Mouse (Mus musculus): ENCODE results near the gene Flt3l. TPM values are rescaled to one million over a fixed set of nuclear protein-coding genes. Genes with fewer than 3 reads are reported as not detected.
"Not testable (repeated sequence)": the region's sequence is repeated elsewhere in the genome, so short reads cannot be mapped to it uniquely, and the experiment has no call there.

Gene Flt3l
- polyA plus RNA-seq, 1 experiment from 2014 or later: 2.3 TPM

- H3K4me1 ChIP-seq (ENCODE audit: insufficient read depth): no peaks in the 10 kb centered on the region
- H3K27me3 ChIP-seq (ENCODE audit: insufficient read depth, low read length): peaks cover 68% of the 10 kb centered on the region
- H3K4me3 ChIP-seq (ENCODE audit: low read depth, low read length): no peak overlapping the region
- no peak overlapping the region for H3K27ac ChIP-seq (ENCODE audit: low read depth)
- WGBS (ENCODE audit: insufficient replicate concordance): 6% methylated on average over 29 of the region's 29 CpGs
- DNase-seq (no peak), ATAC-seq (no peak)
- no peak for TF ChIP-seq EP300 (IDR thresholded peaks at IDR 0.05; ENCODE audit: low read depth)
- TF ChIP-seq CTCF (IDR thresholded peaks at IDR 0.05; ENCODE audit: low read depth): no peak
- peaks cover 10% of the 10 kb centered on the region for H3K9me3 ChIP-seq (ENCODE audit: low read length)
- H3K4me2 ChIP-seq (ENCODE audit: low read depth, low read length): no peak overlapping the region
- H3K36me3 ChIP-seq (replicated peaks; ENCODE audit: insufficient read depth, low read length): no peaks in the 10 kb centered on the region
- no peak overlapping the region for H3K9ac ChIP-seq (replicated peaks)
These were observed 38.5 kb upstream of the Flt3l start for GRCm38 (mm10) chr7:45174567-45175280.

DNA sequence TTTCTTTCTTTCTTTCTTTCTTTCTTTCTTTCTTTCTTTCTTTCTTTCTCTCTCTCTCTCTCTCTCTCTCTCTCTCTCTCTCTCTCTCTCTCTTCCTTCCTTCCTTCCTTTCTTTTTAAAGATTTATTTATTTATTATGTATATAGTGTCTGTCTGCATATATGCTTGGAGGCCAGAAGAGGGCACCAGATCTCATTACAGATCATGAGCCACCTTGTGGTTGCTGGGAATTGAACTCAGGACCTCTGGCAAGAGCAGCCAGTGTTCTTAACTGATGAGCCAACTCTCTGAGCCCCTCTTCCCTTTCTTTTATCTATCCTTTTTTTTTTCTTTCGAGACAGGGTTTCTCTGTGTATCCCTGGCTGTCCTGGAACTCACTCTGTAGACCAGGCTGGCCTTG is 37.5 kb upstream of the Flt3l start:
- TF ChIP-seq CTCF (IDR thresholded peaks at IDR 0.05; ENCODE audit: low read depth): peak; percentile 59
- not testable (repeated sequence) for ATAC-seq; H3K27ac ChIP-seq (ENCODE audit: low read depth); H3K4me3 ChIP-seq (ENCODE audit: low read depth, low read length); DNase-seq; H3K9ac ChIP-seq (replicated peaks); H3K4me2 ChIP-seq (ENCODE audit: low read depth, low read length); H3K36me3 ChIP-seq (replicated peaks; ENCODE audit: insufficient read depth, low read length); H3K4me1 ChIP-seq (ENCODE audit: insufficient read depth)
- WGBS (ENCODE audit: insufficient replicate concordance): 47% methylated on average over 1 of the region's 1 CpGs
- Histone ChIP-seq H3K27me3 (ENCODE audit: insufficient read depth, low read length) (peaks cover 68% of the 10 kb centered on the region), H3K9me3 (ENCODE audit: low read length) (peaks cover 19% of the 10 kb centered on the region)

GRCm38 (mm10) chr7:45172974-45173373 is 36.7 kb upstream of the Flt3l start:
- Histone ChIP-seq H3K27ac (ENCODE audit: low read depth) (no peak overlapping the region), H3K36me3 (replicated peaks; ENCODE audit: insufficient read depth, low read length) (no peaks in the 10 kb centered on the region), H3K9me3 (ENCODE audit: low read length) (peaks cover 24% of the 10 kb centered on the region), H3K9ac (replicated peaks) (no peak overlapping the region), H3K4me1 (ENCODE audit: insufficient read depth) (no peaks in the 10 kb centered on the region), H3K4me3 (ENCODE audit: low read depth, low read length) (no peak overlapping the region), H3K4me2 (ENCODE audit: low read depth, low read length) (no peak overlapping the region), H3K27me3 (ENCODE audit: insufficient read depth, low read length) (peaks cover 68% of the 10 kb centered on the region)
- ATAC-seq (no peak), DNase-seq (peak; percentile 45)
- TF ChIP-seq EP300 (IDR thresholded peaks at IDR 0.05; ENCODE audit: low read depth) (no peak), CTCF (IDR thresholded peaks at IDR 0.05; ENCODE audit: low read depth) (peak; percentile 56)
- 54% methylated on average over 7 of the region's 7 CpGs for WGBS (ENCODE audit: insufficient replicate concordance)

DNA sequence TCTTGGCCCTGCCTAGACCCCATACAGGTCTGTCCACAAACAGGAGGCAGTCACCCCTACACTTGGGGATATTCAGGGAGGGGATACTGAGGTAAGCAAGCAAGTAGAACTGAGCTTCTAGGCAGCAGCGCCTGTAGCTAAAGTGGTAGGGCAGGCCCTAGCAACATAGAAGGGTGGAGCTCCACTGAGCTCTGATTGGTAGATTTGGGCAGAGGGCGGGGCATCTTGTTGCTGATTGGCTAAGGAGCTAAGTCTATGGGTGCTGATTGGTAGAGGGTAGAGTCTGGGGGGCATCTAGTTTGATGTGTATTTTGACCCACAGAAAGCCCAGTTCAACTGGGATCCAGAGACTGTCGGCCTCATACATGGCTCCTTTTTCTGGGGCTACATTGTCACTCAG is 33.3 kb upstream of the Flt3l start:
- no peaks in the 10 kb centered on the region for H3K4me1 ChIP-seq (ENCODE audit: insufficient read depth)
- no peaks in the 10 kb centered on the region for H3K36me3 ChIP-seq (replicated peaks; ENCODE audit: insufficient read depth, low read length)
- DNase-seq: no peak
- peaks cover 24% of the 10 kb centered on the region for H3K9me3 ChIP-seq (ENCODE audit: low read length)
- peaks cover 68% of the 10 kb centered on the region for H3K27me3 ChIP-seq (ENCODE audit: insufficient read depth, low read length)
- no peak overlapping the region for H3K4me2 ChIP-seq (ENCODE audit: low read depth, low read length)
- 87% methylated on average over 3 of the region's 3 CpGs for WGBS (ENCODE audit: insufficient replicate concordance)
- no peak overlapping the region for H3K4me3 ChIP-seq (ENCODE audit: low read depth, low read length)
- H3K27ac ChIP-seq (ENCODE audit: low read depth): no peak overlapping the region
- TF ChIP-seq CTCF (IDR thresholded peaks at IDR 0.05; ENCODE audit: low read depth) (no peak), EP300 (IDR thresholded peaks at IDR 0.05; ENCODE audit: low read depth) (no peak)
- H3K9ac ChIP-seq (replicated peaks): no peak overlapping the region
- ATAC-seq: no peak

DNA sequence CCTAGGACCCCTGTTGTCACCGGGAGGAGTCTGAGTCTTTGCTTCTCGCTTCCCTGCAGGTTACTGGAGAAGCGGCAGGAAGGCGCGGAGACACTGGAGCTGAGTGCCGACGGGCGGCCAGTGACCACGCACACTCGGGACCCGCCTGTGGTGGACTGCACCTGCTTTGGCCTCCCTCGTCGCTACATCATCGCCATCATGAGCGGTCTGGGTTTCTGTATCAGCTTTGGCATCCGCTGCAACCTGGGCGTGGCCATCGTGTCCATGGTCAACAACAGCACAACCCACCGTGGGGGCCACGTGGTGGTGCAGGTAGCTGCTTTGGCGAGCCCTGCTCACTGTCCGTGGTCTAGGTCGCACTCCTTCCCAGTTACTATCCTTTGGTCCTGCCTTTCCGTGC is 32.4 kb upstream of the Flt3l start:
- TF ChIP-seq CTCF (IDR thresholded peaks at IDR 0.05; ENCODE audit: low read depth) (no peak), EP300 (IDR thresholded peaks at IDR 0.05; ENCODE audit: low read depth) (no peak)
- H3K4me2 ChIP-seq (ENCODE audit: low read depth, low read length): no peak overlapping the region
- no peaks in the 10 kb centered on the region for H3K36me3 ChIP-seq (replicated peaks; ENCODE audit: insufficient read depth, low read length)
- WGBS (ENCODE audit: insufficient replicate concordance): 8% methylated on average over 24 of the region's 24 CpGs
- no peak overlapping the region for H3K9ac ChIP-seq (replicated peaks)
- H3K9me3 ChIP-seq (ENCODE audit: low read length): peaks cover 24% of the 10 kb centered on the region
- H3K4me1 ChIP-seq (ENCODE audit: insufficient read depth): peaks cover 5% of the 10 kb centered on the region
- H3K4me3 ChIP-seq (ENCODE audit: low read depth, low read length): no peak overlapping the region
- peaks cover 69% of the 10 kb centered on the region for H3K27me3 ChIP-seq (ENCODE audit: insufficient read depth, low read length)
- DNase-seq: no peak
- H3K27ac ChIP-seq (ENCODE audit: low read depth): no peak overlapping the region
- no peak for ATAC-seq

GRCm38 (mm10) chr7:45167761-45168445 is 31.7 kb upstream of the Flt3l start:
- no peak for DNase-seq
- Histone ChIP-seq H3K27me3 (ENCODE audit: insufficient read depth, low read length) (peaks cover 76% of the 10 kb centered on the region), H3K9ac (replicated peaks) (no peak overlapping the region), H3K4me2 (ENCODE audit: low read depth, low read length) (no peak overlapping the region), H3K4me1 (ENCODE audit: insufficient read depth) (peaks cover 7% of the 10 kb centered on the region), H3K27ac (ENCODE audit: low read depth) (no peak overlapping the region), H3K4me3 (ENCODE audit: low read depth, low read length) (no peak overlapping the region), H3K36me3 (replicated peaks; ENCODE audit: insufficient read depth, low read length) (no peaks in the 10 kb centered on the region), H3K9me3 (ENCODE audit: low read length) (peaks cover 22% of the 10 kb centered on the region)
- TF ChIP-seq CTCF (IDR thresholded peaks at IDR 0.05; ENCODE audit: low read depth): no peak
- no peak for TF ChIP-seq EP300 (IDR thresholded peaks at IDR 0.05; ENCODE audit: low read depth)
- 4% methylated on average over 19 of the region's 19 CpGs for WGBS (ENCODE audit: insufficient replicate concordance)
- no peak for ATAC-seq

Data from liver, postnatal 0 days (tissue).